Mouse (Mus musculus) midbrain, embryonic 16.5 days (tissue): ENCODE results near the gene Esr1. TPM values are rescaled to one million over a fixed set of nuclear protein-coding genes. Genes with fewer than 3 reads are reported as not detected.

ENCODE experiments used
- ATAC-seq: fragments of 200-750 bp; cut with Nextera tagmentation; 2 replicates; pipeline ENCODE4 v1.8.0; 2017; ENCODE audit warnings: moderate TSS enrichment
- H3K27ac ChIP-seq: fragments of 300-500 bp; sonication (generic); 2 replicates; pipeline ENCODE4 v1.5.1; 2014; ENCODE audit warnings: mild to moderate bottlenecking, low read length, mixed read lengths
- H3K27me3 ChIP-seq: fragments of 300-500 bp; sonication (generic); 2 replicates; pipeline ENCODE4 v1.6.1; 2014; ENCODE audit warnings: low read depth, low read length, mixed read lengths; ENCODE audit not compliant: control insufficient read depth, insufficient read depth
- H3K36me3 ChIP-seq: fragments of 300-500 bp; sonication (generic); 2 replicates; pipeline ENCODE4 v1.6.1; 2014; ENCODE audit warnings: mild to moderate bottlenecking, low read length, moderate library complexity, mixed read lengths; ENCODE audit not compliant: control insufficient read depth, insufficient read depth
- H3K4me1 ChIP-seq: fragments of 300-500 bp; sonication (generic); 2 replicates; pipeline ENCODE4 v1.6.1; 2014; ENCODE audit warnings: mild to moderate bottlenecking, low read length, mixed read lengths; ENCODE audit not compliant: control insufficient read depth, insufficient read depth
- H3K4me2 ChIP-seq: fragments of 300-500 bp; sonication (generic); 2 replicates; pipeline ENCODE4 v1.6.1; 2014; ENCODE audit warnings: mild to moderate bottlenecking, low read length, mixed read lengths
- H3K4me3 ChIP-seq: fragments of 300-500 bp; sonication (generic); 2 replicates; pipeline ENCODE4 v1.5.1; 2014; ENCODE audit warnings: low read depth, mild to moderate bottlenecking, low read length, moderate library complexity, mixed read lengths
- H3K9ac ChIP-seq: fragments of 300-500 bp; sonication (generic); 2 replicates; pipeline ENCODE4 v1.6.1; 2014; ENCODE audit warnings: low read depth, low read length, mixed read lengths
- H3K9me3 ChIP-seq: fragments of 300-500 bp; sonication (generic); replicated peaks from 2 replicates; pipeline ENCODE4 v1.6.1; 2014; ENCODE audit warnings: mild to moderate bottlenecking, low read length, mixed read lengths; ENCODE audit not compliant: control insufficient read depth, poor library complexity, severe bottlenecking
- WGBS: fragments of 180-500 bp; shearing (Covaris S2); extraction: QIAGEN DNeasy Blood & Tissue Kit; methylation state at CpG from one replicate; pipeline ENCODE4 v1.1.7; 2014; 5-methylcytosine and 5-hydroxymethylcytosine counted together
- polyA plus RNA-seq: library from polyadenylated mRNA; unstranded; fragments of >200 nt; fragmentation: Nextera tagmentation; extraction: Ambion mirVana; gene quantifications from 2 replicates; pipeline ENCODE4 v1.2.1, GENCODE M21; 2015

The Esr1 gene
- polyA plus RNA-seq, 1 experiment from 2014 or later, result 0.63 TPM

- ATAC-seq, result no peak
- no peaks in the 10 kb centered on the region for H3K9me3 ChIP-seq
Measured at GRCm38 (mm10) chr10:5028301-5028700, 416.9 kb downstream of the Esr1 start.

GRCm38 (mm10) chr10:5029161-5029560 lies 417.8 kb downstream of the Esr1 start:
- Histone ChIP-seq H3K4me1 (no peaks in the 10 kb centered on the region), H3K36me3 (peaks cover 19% of the 10 kb centered on the region), H3K9me3 (no peaks in the 10 kb centered on the region), H3K9ac (no peak overlapping the region), H3K27ac (no peak overlapping the region), H3K27me3 (no peaks in the 10 kb centered on the region), H3K4me3 (no peak overlapping the region), H3K4me2 (no peak overlapping the region)
- 95% methylated on average over 2 of the region's 2 CpGs for WGBS
- no peak for ATAC-seq

More at GRCm38 (mm10) chr10:5028301-5028700, 416.9 kb downstream of the Esr1 start:
- no peak overlapping the region for H3K4me2 ChIP-seq
- H3K27ac ChIP-seq, result no peak overlapping the region
- no peak overlapping the region for H3K9ac ChIP-seq
- H3K4me1 ChIP-seq, result no peaks in the 10 kb centered on the region
- H3K36me3 ChIP-seq, result peaks cover 19% of the 10 kb centered on the region
- 86% methylated on average over 9 of the region's 9 CpGs for WGBS
- H3K27me3 ChIP-seq, result no peaks in the 10 kb centered on the region
- no peak overlapping the region for H3K4me3 ChIP-seq

GRCm38 (mm10) chr10:5029883-5030282 lies 418.5 kb downstream of the Esr1 start:
- H3K36me3 ChIP-seq, result peaks cover 19% of the 10 kb centered on the region
- H3K9ac ChIP-seq, result no peak overlapping the region
- no peak for ATAC-seq
- H3K4me2 ChIP-seq, result no peak overlapping the region
- H3K4me1 ChIP-seq, result no peaks in the 10 kb centered on the region
- H3K4me3 ChIP-seq, result no peak overlapping the region
- no peaks in the 10 kb centered on the region for H3K27me3 ChIP-seq
- 93% methylated on average over 1 of the region's 1 CpGs for WGBS
- no peaks in the 10 kb centered on the region for H3K9me3 ChIP-seq
- H3K27ac ChIP-seq, result no peak overlapping the region

GRCm38 (mm10) chr10:5032192-5033048 lies 421.0 kb downstream of the Esr1 start:
- no peak overlapping the region for H3K4me2 ChIP-seq
- peaks cover 22% of the 10 kb centered on the region for H3K36me3 ChIP-seq
- ATAC-seq, result no peak
- WGBS, result 35% methylated on average over 15 of the region's 15 CpGs
- no peak overlapping the region for H3K4me3 ChIP-seq
- H3K27ac ChIP-seq, result no peak overlapping the region
- no peak overlapping the region for H3K9ac ChIP-seq
- H3K9me3 ChIP-seq, result no peaks in the 10 kb centered on the region
- H3K4me1 ChIP-seq, result no peaks in the 10 kb centered on the region
- H3K27me3 ChIP-seq, result no peaks in the 10 kb centered on the region

GRCm38 (mm10) chr10:5041254-5041653 lies 429.9 kb downstream of the Esr1 start:
- no peak overlapping the region for H3K27ac ChIP-seq
- peaks cover 38% of the 10 kb centered on the region for H3K36me3 ChIP-seq
- no peak overlapping the region for H3K4me2 ChIP-seq
- ATAC-seq, result no peak
- H3K4me1 ChIP-seq, result no peaks in the 10 kb centered on the region
- WGBS, result 79% methylated on average over 8 of the region's 8 CpGs
- H3K9me3 ChIP-seq, result no peaks in the 10 kb centered on the region
- no peaks in the 10 kb centered on the region for H3K27me3 ChIP-seq
- no peak overlapping the region for H3K9ac ChIP-seq
- no peak overlapping the region for H3K4me3 ChIP-seq

- no peaks in the 10 kb centered on the region for H3K9me3 ChIP-seq
- WGBS, result 92% methylated on average over 8 of the region's 8 CpGs
- H3K27me3 ChIP-seq, result no peaks in the 10 kb centered on the region
- H3K9ac ChIP-seq, result no peak overlapping the region
- H3K36me3 ChIP-seq, result peaks cover 45% of the 10 kb centered on the region
- H3K27ac ChIP-seq, result no peak overlapping the region
- ATAC-seq, result no peak
- H3K4me3 ChIP-seq, result no peak overlapping the region
- H3K4me1 ChIP-seq, result no peaks in the 10 kb centered on the region
- no peak overlapping the region for H3K4me2 ChIP-seq
Measured at GRCm38 (mm10) chr10:5044481-5044880, 433.1 kb downstream of the Esr1 start.

DNA sequence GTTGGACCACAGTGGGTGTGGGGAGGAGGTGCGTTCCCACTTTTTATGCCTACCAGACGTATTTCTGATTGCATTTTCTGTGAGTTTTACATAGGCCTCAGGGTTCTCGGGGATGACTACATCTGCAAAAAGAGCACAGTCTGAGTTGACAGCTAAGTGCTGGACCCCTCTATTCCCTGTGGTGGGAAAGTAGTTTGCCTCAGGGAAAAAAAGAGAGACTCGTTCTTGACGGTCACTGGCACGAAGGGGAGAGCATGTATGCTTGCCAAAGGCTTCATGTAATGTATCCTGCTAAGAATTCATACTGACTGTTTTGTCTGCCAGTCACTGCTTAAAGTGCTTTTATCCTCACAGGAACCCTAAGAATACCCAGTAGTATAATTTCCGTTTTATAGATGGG lies 433.8 kb downstream of the Esr1 start:
- 77% methylated on average over 7 of the region's 7 CpGs for WGBS

GRCm38 (mm10) chr10:5045671-5046070 lies 434.3 kb downstream of the Esr1 start:
- ATAC-seq, result no peak
- Histone ChIP-seq H3K36me3 (peaks cover 38% of the 10 kb centered on the region), H3K27ac (no peak overlapping the region), H3K9me3 (no peaks in the 10 kb centered on the region), H3K27me3 (no peaks in the 10 kb centered on the region), H3K4me2 (no peak overlapping the region), H3K9ac (no peak overlapping the region), H3K4me1 (no peaks in the 10 kb centered on the region), H3K4me3 (no peak overlapping the region)
- 92% methylated on average over 5 of the region's 5 CpGs for WGBS

More for the DNA sequence above, 433.8 kb downstream of the Esr1 start:
- Histone ChIP-seq H3K9ac (no peak overlapping the region), H3K4me3 (no peak overlapping the region), H3K4me1 (no peaks in the 10 kb centered on the region), H3K27me3 (no peaks in the 10 kb centered on the region), H3K4me2 (no peak overlapping the region), H3K27ac (no peak overlapping the region), H3K36me3 (peaks cover 43% of the 10 kb centered on the region), H3K9me3 (no peaks in the 10 kb centered on the region)
- ATAC-seq, result no peak
